Mouse (Mus musculus) limb, embryonic 15.5 days (tissue): Measurements from ENCODE around the gene Cand2. TPM values are rescaled to one million over a fixed set of nuclear protein-coding genes. Genes with fewer than 3 reads are reported as not detected.

Experiments used
- ATAC-seq: fragments of 200-750 bp; cut with Nextera tagmentation; 2 replicates; pipeline ENCODE4 v1.8.0; 2017; ENCODE audit warnings: low read depth, moderate TSS enrichment; ENCODE audit not compliant: insufficient number of reproducible peaks, low FRiP score, low TSS enrichment
- H3K27ac ChIP-seq: fragments of 300-500 bp; sonication (generic); 2 replicates; pipeline ENCODE4 v1.5.1; 2015; ENCODE audit warnings: moderate library complexity, mild to moderate bottlenecking, inconsistent platforms
- H3K27me3 ChIP-seq: fragments of 300-500 bp; sonication (generic); 2 replicates; pipeline ENCODE4 v1.6.1; 2015; ENCODE audit warnings: inconsistent platforms
- H3K36me3 ChIP-seq: fragments of 300-500 bp; sonication (generic); 2 replicates; pipeline ENCODE4 v1.6.1; 2015; ENCODE audit warnings: inconsistent platforms
- H3K4me1 ChIP-seq: fragments of 300-500 bp; sonication (generic); 2 replicates; pipeline ENCODE4 v1.6.1; 2015; ENCODE audit warnings: inconsistent platforms
- H3K4me2 ChIP-seq: fragments of 300-500 bp; sonication (generic); 2 replicates; pipeline ENCODE4 v1.6.1; 2015; ENCODE audit warnings: mild to moderate bottlenecking, inconsistent platforms
- H3K4me3 ChIP-seq: fragments of 300-500 bp; sonication (generic); 2 replicates; pipeline ENCODE4 v1.5.1; 2015; ENCODE audit warnings: mild to moderate bottlenecking, inconsistent platforms
- H3K9ac ChIP-seq: fragments of 300-500 bp; sonication (generic); 2 replicates; pipeline ENCODE4 v1.6.1; 2015; ENCODE audit warnings: inconsistent platforms
- H3K9me3 ChIP-seq: fragments of 300-500 bp; sonication (generic); 2 replicates; pipeline ENCODE4 v1.6.1; 2016; ENCODE audit warnings: inconsistent platforms
- WGBS: fragments of 180-500 bp; shearing (Covaris S2); methylation state at CpG from one replicate; pipeline ENCODE4 v1.1.7; 2015; 5-methylcytosine and 5-hydroxymethylcytosine counted together
- polyA plus RNA-seq: library from polyadenylated mRNA; unstranded; fragments of >200 nt; fragmentation: Nextera tagmentation; extraction: Ambion mirVana; gene quantifications from 2 replicates; pipeline ENCODE4 v1.2.1, GENCODE M21; 2015

Gene Cand2
- polyA plus RNA-seq, 1 experiment from 2014 or later = 33.8 TPM

- Histone ChIP-seq H3K36me3 (no peaks in the 10 kb centered on the region), H3K4me2 (no peak overlapping the region), H3K27ac (peak overlapping the region; percentile 22; the same call in 1 of the 2 replicates), H3K9me3 (no peaks in the 10 kb centered on the region), H3K4me1 (peaks cover 33% of the 10 kb centered on the region), H3K27me3 (no peaks in the 10 kb centered on the region), H3K4me3 (no peak overlapping the region), H3K9ac (no peak overlapping the region)
- no peak for ATAC-seq
- WGBS = 91% methylated on average over 4 of the region's 4 CpGs
Observed at GRCm38 (mm10) chr6:115760137-115760536, 14.2 kb upstream of the Cand2 start.

- 0 out of 2 replicates have a peak overlapping the region, but pooled peaks have one; percentile 43 for H3K27ac ChIP-seq
- no peak overlapping the region for H3K9ac ChIP-seq
- H3K4me3 ChIP-seq = no peak overlapping the region
- no peaks in the 10 kb centered on the region for H3K9me3 ChIP-seq
- no peaks in the 10 kb centered on the region for H3K27me3 ChIP-seq
- no peaks in the 10 kb centered on the region for H3K36me3 ChIP-seq
- no peak overlapping the region for H3K4me2 ChIP-seq
- WGBS = 53% methylated on average over 4 of the region's 4 CpGs
- no peak for ATAC-seq
- H3K4me1 ChIP-seq = peaks cover 33% of the 10 kb centered on the region
Observed at GRCm38 (mm10) chr6:115760982-115761381, 13.4 kb upstream of the Cand2 start.

GRCm38 (mm10) chr6:115761995-115762756 lies 12.2 kb upstream of the Cand2 start, which contains the start of gene Tmem40:
Gene Tmem40, minus strand, starts transcription at chr6:115762410.
- no peak for ATAC-seq
- Histone ChIP-seq H3K4me2 (no peak within 1 kb of the TSS), H3K4me3 (0 out of 2 replicates have a peak within 1 kb of the TSS, but pooled peaks have one; percentile 9), H3K9me3 (no peaks in the 10 kb centered on the region), H3K4me1 (peaks cover 33% of the 10 kb centered on the region), H3K36me3 (no peaks in the 10 kb centered on the region), H3K9ac (no peak within 1 kb of the TSS), H3K27me3 (no peaks in the 10 kb centered on the region), H3K27ac (peak within 1 kb of the TSS; percentile 57)
- 5% methylated on average over 9 of the region's 9 CpGs for WGBS

- H3K4me3 ChIP-seq = no peak overlapping the region; the same call in 1 of the 2 replicates
- WGBS = 10% methylated on average over 7 of the region's 7 CpGs
- H3K4me1 ChIP-seq = peaks cover 33% of the 10 kb centered on the region
- ATAC-seq = peak; percentile 75
- H3K9me3 ChIP-seq = no peaks in the 10 kb centered on the region
- H3K27ac ChIP-seq = peak overlapping the region; percentile 86
- H3K9ac ChIP-seq = no peak overlapping the region
- no peaks in the 10 kb centered on the region for H3K27me3 ChIP-seq
- no peaks in the 10 kb centered on the region for H3K36me3 ChIP-seq
- H3K4me2 ChIP-seq = peak overlapping the region; percentile 19; the same call in 1 of the 2 replicates
Observed at GRCm38 (mm10) chr6:115764179-115764578, 10.2 kb upstream of the Cand2 start.

GRCm38 (mm10) chr6:115767357-115767756 lies 7.0 kb upstream of the Cand2 start:
- no peaks in the 10 kb centered on the region for H3K36me3 ChIP-seq
- H3K4me2 ChIP-seq = no peak overlapping the region
- no peaks in the 10 kb centered on the region for H3K9me3 ChIP-seq
- peaks cover 20% of the 10 kb centered on the region for H3K4me1 ChIP-seq
- H3K27me3 ChIP-seq = no peaks in the 10 kb centered on the region
- no peak overlapping the region for H3K4me3 ChIP-seq
- no peak overlapping the region for H3K27ac ChIP-seq
- no peak overlapping the region for H3K9ac ChIP-seq
- 52% methylated on average over 9 of the region's 9 CpGs for WGBS
- ATAC-seq = no peak

GRCm38 (mm10) chr6:115768207-115768606 lies 6.1 kb upstream of the Cand2 start:
- H3K4me3 ChIP-seq = no peak overlapping the region
- H3K4me1 ChIP-seq = peaks cover 16% of the 10 kb centered on the region
- no peaks in the 10 kb centered on the region for H3K27me3 ChIP-seq
- 0 out of 2 replicates have a peak overlapping the region, but pooled peaks have one; percentile 1 for H3K9ac ChIP-seq
- H3K36me3 ChIP-seq = no peaks in the 10 kb centered on the region
- ATAC-seq = no peak
- WGBS = 71% methylated on average over 4 of the region's 4 CpGs
- H3K9me3 ChIP-seq = no peaks in the 10 kb centered on the region
- H3K4me2 ChIP-seq = no peak overlapping the region
- H3K27ac ChIP-seq = no peak overlapping the region; the same call in 1 of the 2 replicates

GRCm38 (mm10) chr6:115770059-115770670 lies 4.2 kb upstream of the Cand2 start:
- Histone ChIP-seq H3K9me3 (no peaks in the 10 kb centered on the region), H3K9ac (no peak overlapping the region), H3K36me3 (no peaks in the 10 kb centered on the region), H3K27ac (no peak overlapping the region), H3K4me1 (peaks cover 8% of the 10 kb centered on the region; the same call in 1 of the 2 replicates), H3K4me2 (no peak overlapping the region), H3K4me3 (no peak overlapping the region), H3K27me3 (no peaks in the 10 kb centered on the region)
- no peak for ATAC-seq
- WGBS = 81% methylated on average over 20 of the region's 20 CpGs

- no peaks in the 10 kb centered on the region for H3K36me3 ChIP-seq
- H3K4me1 ChIP-seq = peaks cover 15% of the 10 kb centered on the region
- H3K27me3 ChIP-seq = no peaks in the 10 kb centered on the region
- H3K9ac ChIP-seq = no peak overlapping the region
- no peaks in the 10 kb centered on the region for H3K9me3 ChIP-seq
- no peak overlapping the region for H3K4me3 ChIP-seq
- no peak overlapping the region for H3K4me2 ChIP-seq
- ATAC-seq = no peak
- WGBS = 63% methylated on average over 4 of the region's 4 CpGs
- H3K27ac ChIP-seq = no peak overlapping the region
Observed at GRCm38 (mm10) chr6:115770852-115771251, 3.5 kb upstream of the Cand2 start.

GRCm38 (mm10) chr6:115772201-115772600 lies 2.1 kb upstream of the Cand2 start:
- no peaks in the 10 kb centered on the region for H3K27me3 ChIP-seq
- no peak overlapping the region for H3K4me2 ChIP-seq
- no peaks in the 10 kb centered on the region for H3K36me3 ChIP-seq
- H3K9ac ChIP-seq = no peak overlapping the region
- H3K27ac ChIP-seq = no peak overlapping the region
- WGBS = 84% methylated on average over 6 of the region's 6 CpGs
- H3K4me3 ChIP-seq = no peak overlapping the region
- ATAC-seq = no peak
- peaks cover 26% of the 10 kb centered on the region for H3K4me1 ChIP-seq
- no peaks in the 10 kb centered on the region for H3K9me3 ChIP-seq

- Histone ChIP-seq H3K27me3 (no peaks in the 10 kb centered on the region), H3K4me1 (peaks cover 26% of the 10 kb centered on the region), H3K4me2 (no peak overlapping the region), H3K27ac (no peak overlapping the region), H3K4me3 (no peak overlapping the region), H3K36me3 (no peaks in the 10 kb centered on the region), H3K9me3 (no peaks in the 10 kb centered on the region), H3K9ac (no peak overlapping the region)
- no peak for ATAC-seq
- 86% methylated on average over 1 of the region's 1 CpGs for WGBS
Observed at GRCm38 (mm10) chr6:115772604-115773003, 1.7 kb upstream of the Cand2 start.

GRCm38 (mm10) chr6:115773966-115774413 lies 348 bp upstream of the Cand2 start:
- 2% methylated on average over 14 of the region's 14 CpGs for WGBS
- H3K27me3 ChIP-seq = no peaks in the 10 kb centered on the region
- peak; percentile 40; the same call in 1 of the 2 replicates for ATAC-seq

GRCm38 (mm10) chr6:115775838-115776237 lies 1.5 kb downstream of the Cand2 start:
- 37% methylated on average over 3 of the region's 3 CpGs for WGBS
- peak overlapping the region; percentile 86 for H3K4me3 ChIP-seq
- peaks cover 25% of the 10 kb centered on the region for H3K4me1 ChIP-seq
- peak overlapping the region; percentile 91 for H3K27ac ChIP-seq
- no peaks in the 10 kb centered on the region for H3K9me3 ChIP-seq
- no peaks in the 10 kb centered on the region for H3K27me3 ChIP-seq
- H3K4me2 ChIP-seq = peak overlapping the region; percentile 71
- ATAC-seq = no peak
- H3K36me3 ChIP-seq = peaks cover 22% of the 10 kb centered on the region
- peak overlapping the region; percentile 73; the same call in 1 of the 2 replicates for H3K9ac ChIP-seq

More at GRCm38 (mm10) chr6:115773966-115774413, 348 bp upstream of the Cand2 start:
- Histone ChIP-seq H3K36me3 (0 out of 2 replicates have a peak, but pooled peaks cover 8% of the 10 kb centered on the region), H3K9ac (peak overlapping the region; percentile 33), H3K4me1 (peaks cover 25% of the 10 kb centered on the region), H3K4me2 (peak overlapping the region; percentile 74), H3K4me3 (peak overlapping the region; percentile 86), H3K27ac (peak overlapping the region; percentile 78), H3K9me3 (no peaks in the 10 kb centered on the region)
